Mouse (Mus musculus) lung, embryonic 16.5 days (tissue): ENCODE data around the gene Crtc3. TPM values are rescaled to one million over a fixed set of nuclear protein-coding genes. Genes with fewer than 3 reads are reported as not detected.

ENCODE experiments used
- ATAC-seq: fragments of 200-750 bp; cut with Nextera tagmentation; 2 replicates; pipeline ENCODE4 v1.8.0; 2017; ENCODE audit warnings: low read depth, mild to moderate bottlenecking, moderate library complexity
- H3K27ac ChIP-seq: fragments of 300-500 bp; sonication (generic); 2 replicates; pipeline ENCODE4 v1.5.1; 2014; ENCODE audit warnings: mild to moderate bottlenecking, control low read depth, low read length
- H3K27me3 ChIP-seq: fragments of 300-500 bp; sonication (generic); 2 replicates; pipeline ENCODE4 v1.6.1; 2014; ENCODE audit warnings: low read depth, low read length, mixed read lengths; ENCODE audit not compliant: control insufficient read depth, insufficient read depth
- H3K36me3 ChIP-seq: fragments of 300-500 bp; sonication (generic); 2 replicates; pipeline ENCODE4 v1.6.1; 2014; ENCODE audit warnings: low read length; ENCODE audit not compliant: control insufficient read depth, insufficient read depth
- H3K4me1 ChIP-seq: fragments of 300-500 bp; sonication (generic); replicated peaks from 2 replicates; pipeline ENCODE4 v1.6.1; 2014; ENCODE audit warnings: low read length, mixed read lengths; ENCODE audit not compliant: control insufficient read depth, insufficient read depth
- H3K4me2 ChIP-seq: fragments of 300-500 bp; sonication (generic); 2 replicates; pipeline ENCODE4 v1.6.1; 2014; ENCODE audit warnings: low read depth, low read length, control low read depth
- H3K4me3 ChIP-seq: fragments of 300-500 bp; sonication (generic); 2 replicates; pipeline ENCODE4 v1.5.1; 2014; ENCODE audit warnings: mild to moderate bottlenecking, low read length, control low read depth
- H3K9ac ChIP-seq: fragments of 300-500 bp; sonication (generic); 2 replicates; pipeline ENCODE4 v1.6.1; 2014; ENCODE audit warnings: low read length, control low read depth
- H3K9me3 ChIP-seq: fragments of 300-500 bp; sonication (generic); 2 replicates; pipeline ENCODE4 v1.6.1; 2016; ENCODE audit warnings: low read length; ENCODE audit not compliant: control insufficient read depth
- WGBS: fragments of 180-500 bp; shearing (Covaris S2); extraction: QIAGEN DNeasy Blood & Tissue Kit; methylation state at CpG from one replicate; pipeline ENCODE4 v1.1.7; 2014; 5-methylcytosine and 5-hydroxymethylcytosine counted together
- polyA plus RNA-seq: library from polyadenylated mRNA; unstranded; fragments of >200 nt; fragmentation: Nextera tagmentation; extraction: Ambion mirVana; gene quantifications from 2 replicates; pipeline ENCODE4 v1.2.1, GENCODE M21; 2015

The Crtc3 gene
- polyA plus RNA-seq, 1 experiment from 2014 or later, result 18.6 TPM

- Histone ChIP-seq H3K9me3 (no peaks in the 10 kb centered on the region), H3K4me2 (no peak overlapping the region), H3K27ac (no peak overlapping the region), H3K36me3 (peaks cover 53% of the 10 kb centered on the region), H3K27me3 (no peaks in the 10 kb centered on the region), H3K4me3 (no peak overlapping the region), H3K9ac (no peak overlapping the region), H3K4me1 (no peaks in the 10 kb centered on the region)
- ATAC-seq, result no peak
- WGBS, result 90% methylated on average over 7 of the region's 7 CpGs
Measured at GRCm38 (mm10) chr7:80715306-80715705, 26.6 kb upstream of the Crtc3 start.

- no peaks in the 10 kb centered on the region for H3K27me3 ChIP-seq
- H3K9me3 ChIP-seq, result no peaks in the 10 kb centered on the region
- no peak overlapping the region for H3K9ac ChIP-seq
- no peak overlapping the region for H3K4me3 ChIP-seq
- H3K4me1 ChIP-seq, result no peaks in the 10 kb centered on the region
- ATAC-seq, result no peak
- no peak overlapping the region for H3K27ac ChIP-seq
- H3K36me3 ChIP-seq, result peaks cover 36% of the 10 kb centered on the region
- WGBS, result 54% methylated on average over 8 of the region's 8 CpGs
- no peak overlapping the region for H3K4me2 ChIP-seq
Measured at GRCm38 (mm10) chr7:80711496-80711895, 22.8 kb upstream of the Crtc3 start.

- Histone ChIP-seq H3K9me3 (no peaks in the 10 kb centered on the region), H3K27ac (no peak overlapping the region), H3K4me2 (no peak overlapping the region), H3K4me3 (no peak overlapping the region), H3K27me3 (no peaks in the 10 kb centered on the region), H3K36me3 (peaks cover 26% of the 10 kb centered on the region), H3K9ac (no peak overlapping the region), H3K4me1 (no peaks in the 10 kb centered on the region)
- ATAC-seq, result no peak
- WGBS, result 93% methylated on average over 7 of the region's 7 CpGs
Measured at GRCm38 (mm10) chr7:80710333-80710732, 21.7 kb upstream of the Crtc3 start.

DNA sequence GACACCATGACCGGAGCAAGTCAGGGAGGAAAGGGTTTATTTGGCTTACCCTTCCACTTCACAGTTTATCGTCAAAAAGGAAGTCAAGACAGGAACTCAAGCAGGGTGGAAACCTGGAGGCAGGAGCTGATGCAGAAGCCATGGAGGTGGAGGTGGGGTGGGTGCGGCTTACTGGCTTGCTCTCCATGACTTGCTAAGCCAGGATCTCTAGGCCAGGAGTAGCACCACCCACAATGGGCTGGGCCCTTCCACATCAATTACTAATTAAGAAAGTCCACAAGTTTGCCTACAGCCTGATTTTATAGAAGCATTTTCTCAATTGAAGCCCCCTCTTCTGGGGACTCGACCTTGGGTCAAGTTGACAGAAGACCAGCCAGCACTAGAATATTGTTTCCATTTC, 15.4 kb upstream of the Crtc3 start:
- Histone ChIP-seq H3K4me1 (no peaks in the 10 kb centered on the region), H3K9me3 (no peaks in the 10 kb centered on the region), H3K27ac (no peak overlapping the region), H3K4me3 (no peak overlapping the region), H3K9ac (no peak overlapping the region), H3K4me2 (no peak overlapping the region), H3K36me3 (no peaks in the 10 kb centered on the region), H3K27me3 (no peaks in the 10 kb centered on the region)
- ATAC-seq, result no peak
- WGBS, result 81% methylated on average over 4 of the region's 4 CpGs

DNA sequence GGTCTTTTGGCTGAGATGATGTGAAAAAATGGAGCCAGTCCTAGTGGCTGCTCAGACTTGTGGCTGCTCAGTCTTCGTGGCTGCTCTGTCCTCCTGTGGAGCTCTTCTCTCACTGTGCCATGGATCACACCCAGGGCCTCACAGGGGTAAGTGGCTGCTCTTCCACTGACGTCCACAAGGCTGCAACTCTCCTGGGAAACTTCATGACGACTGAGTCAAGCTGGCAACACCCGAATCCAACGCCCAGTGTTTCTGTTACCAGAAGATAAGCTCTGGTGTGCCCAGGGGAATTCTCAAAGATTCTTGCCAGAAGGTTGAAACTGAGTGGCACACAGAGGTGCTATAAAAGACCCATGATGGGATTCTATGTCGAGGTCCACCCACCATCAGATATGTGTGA, 13.8 kb upstream of the Crtc3 start:
- Histone ChIP-seq H3K36me3 (no peaks in the 10 kb centered on the region), H3K4me1 (no peaks in the 10 kb centered on the region), H3K27ac (no peak overlapping the region), H3K9ac (no peak overlapping the region), H3K4me3 (no peak overlapping the region), H3K27me3 (no peaks in the 10 kb centered on the region), H3K4me2 (no peak overlapping the region), H3K9me3 (no peaks in the 10 kb centered on the region)
- WGBS, result 59% methylated on average over 6 of the region's 6 CpGs
- ATAC-seq, result no peak

DNA sequence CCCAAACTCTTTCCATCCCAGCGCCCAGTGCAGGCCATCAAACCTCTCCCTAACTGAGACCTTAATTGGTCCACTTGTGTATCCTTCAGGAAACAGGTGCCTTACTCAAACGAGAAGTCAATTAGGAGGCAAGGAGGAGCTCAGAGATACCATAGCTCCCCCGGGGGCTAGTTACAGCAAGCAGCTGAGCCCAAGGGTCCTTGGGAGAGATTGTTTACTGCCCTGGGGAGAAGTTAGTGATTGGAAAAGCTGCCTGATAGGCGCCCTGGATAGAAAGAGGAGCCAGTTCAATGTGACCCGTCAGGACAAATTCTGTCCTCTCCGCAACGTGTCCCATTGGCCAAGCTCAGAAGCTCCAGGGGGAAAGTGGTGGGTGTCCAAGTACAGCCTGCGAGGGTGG, 11.0 kb upstream of the Crtc3 start:
- no peak for ATAC-seq
- Histone ChIP-seq H3K9me3 (no peaks in the 10 kb centered on the region), H3K4me3 (no peak overlapping the region), H3K4me2 (no peak overlapping the region), H3K27me3 (no peaks in the 10 kb centered on the region), H3K36me3 (no peaks in the 10 kb centered on the region), H3K9ac (no peak overlapping the region), H3K4me1 (no peaks in the 10 kb centered on the region), H3K27ac (no peak overlapping the region)
- WGBS, result 58% methylated on average over 8 of the region's 8 CpGs

GRCm38 (mm10) chr7:80698940-80699339, 10.3 kb upstream of the Crtc3 start:
- whole genome bisulfite sequencing, result 78% methylated on average over 3 of the region's 3 CpGs
- no peak overlapping the region for H3K27ac ChIP-seq
- H3K9me3 ChIP-seq, result no peaks in the 10 kb centered on the region
- no peaks in the 10 kb centered on the region for H3K4me1 ChIP-seq
- no peak overlapping the region for H3K9ac ChIP-seq
- H3K4me2 ChIP-seq, result no peak overlapping the region
- no peaks in the 10 kb centered on the region for H3K27me3 ChIP-seq
- ATAC-seq, result no peak
- H3K36me3 ChIP-seq, result no peaks in the 10 kb centered on the region
- H3K4me3 ChIP-seq, result no peak overlapping the region

- 62% methylated on average over 5 of the region's 5 CpGs for WGBS
- no peak overlapping the region for H3K9ac ChIP-seq
- no peaks in the 10 kb centered on the region for H3K27me3 ChIP-seq
- H3K27ac ChIP-seq, result no peak overlapping the region
- H3K4me2 ChIP-seq, result no peak overlapping the region
- H3K4me3 ChIP-seq, result no peak overlapping the region
- H3K4me1 ChIP-seq, result no peaks in the 10 kb centered on the region
- ATAC-seq, result no peak
- no peaks in the 10 kb centered on the region for H3K36me3 ChIP-seq
- H3K9me3 ChIP-seq, result no peaks in the 10 kb centered on the region
Measured at GRCm38 (mm10) chr7:80697859-80698258, 9.2 kb upstream of the Crtc3 start.

DNA sequence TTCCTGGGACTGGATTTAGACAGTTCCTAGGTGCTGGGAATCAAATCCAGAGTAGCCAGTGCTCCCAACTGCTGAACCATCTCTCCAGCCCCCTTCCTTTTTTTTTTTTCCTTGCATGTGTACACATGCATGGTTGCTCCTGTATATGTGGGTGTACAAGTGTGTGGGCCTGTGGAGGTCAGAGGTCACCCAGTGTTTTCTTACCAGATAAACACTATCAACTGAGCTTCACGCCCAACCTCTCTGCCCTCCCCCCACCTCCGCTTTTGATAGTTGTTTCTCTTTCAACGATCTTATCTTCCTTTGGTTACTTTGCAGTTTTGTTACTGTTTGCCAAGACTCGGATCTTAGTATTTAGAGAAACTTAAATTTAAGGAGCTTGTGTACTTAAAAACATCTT, 8.2 kb upstream of the Crtc3 start:
- H3K9ac ChIP-seq, result no peak overlapping the region
- H3K4me1 ChIP-seq, result no peaks in the 10 kb centered on the region
- H3K27me3 ChIP-seq, result no peaks in the 10 kb centered on the region
- no peaks in the 10 kb centered on the region for H3K9me3 ChIP-seq
- no peak overlapping the region for H3K4me2 ChIP-seq
- WGBS, result 21% methylated on average over 4 of the region's 4 CpGs
- H3K27ac ChIP-seq, result no peak overlapping the region
- H3K36me3 ChIP-seq, result no peaks in the 10 kb centered on the region
- ATAC-seq, result no peak
- no peak overlapping the region for H3K4me3 ChIP-seq

DNA sequence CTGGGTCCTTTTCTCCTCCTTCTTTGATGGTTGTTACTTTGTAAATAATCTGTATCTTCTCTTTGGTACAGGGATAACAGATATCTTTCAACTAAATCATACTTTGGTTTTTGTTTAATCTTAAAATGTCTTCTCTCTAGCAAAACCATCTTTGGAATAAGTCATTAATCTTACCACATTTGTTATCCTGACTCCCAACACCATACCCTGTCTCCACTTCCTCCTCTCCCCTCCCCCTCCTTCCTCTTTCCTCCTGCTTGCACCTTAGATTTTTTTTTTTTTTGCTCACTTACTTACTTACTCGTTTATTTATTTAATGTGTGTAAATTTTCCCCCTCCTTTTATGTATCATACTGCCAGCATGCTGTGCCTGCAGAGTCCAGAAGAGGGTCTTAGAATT, 7.7 kb upstream of the Crtc3 start:
- Histone ChIP-seq H3K4me3 (no peak overlapping the region), H3K36me3 (no peaks in the 10 kb centered on the region), H3K27ac (no peak overlapping the region), H3K4me1 (no peaks in the 10 kb centered on the region), H3K4me2 (no peak overlapping the region), H3K27me3 (no peaks in the 10 kb centered on the region), H3K9ac (no peak overlapping the region), H3K9me3 (no peaks in the 10 kb centered on the region)
- 29% methylated on average over 1 of the region's 1 CpGs for WGBS
- ATAC-seq, result no peak
